Mouse (Mus musculus): ENCODE data around the gene Camta1. TPM values are rescaled to one million over a fixed set of nuclear protein-coding genes. Genes with fewer than 3 reads are reported as not detected.

Camta1 gene
- polyA plus RNA-seq, 1 experiment from 2014 or later, result 123 TPM

DNA sequence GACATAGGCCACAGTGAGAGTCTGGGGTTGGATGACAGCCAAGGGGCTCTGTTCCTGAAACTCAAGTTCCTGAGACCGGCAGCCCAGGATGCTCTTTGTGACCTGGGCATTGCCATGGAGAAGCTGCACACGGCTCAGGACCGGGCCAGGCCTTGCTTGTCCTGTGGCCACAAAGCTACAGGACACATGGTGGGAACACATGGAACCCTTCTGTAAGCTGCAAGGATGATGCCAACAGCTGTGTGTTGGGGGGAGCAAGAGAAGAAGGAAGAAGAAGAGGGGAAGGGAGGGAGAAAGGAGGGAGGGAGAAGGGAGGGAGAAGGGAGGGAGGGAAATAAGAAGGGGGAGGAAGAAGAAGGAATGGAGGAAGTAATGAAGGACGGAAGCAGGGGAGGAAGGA lies 645.8 kb downstream of the Camta1 start:
- H3K27me3 ChIP-seq (replicated peaks; ENCODE audit: control insufficient read depth, insufficient read depth, low read length), result no peaks in the 10 kb centered on the region
- whole genome bisulfite sequencing, result 56% methylated on average over 4 of the region's 4 CpGs
- ATAC-seq (no peak), DNase-seq (ENCODE audit: low spot score) (no peak)
- no peak overlapping the region for H3K9ac ChIP-seq (ENCODE audit: low read length)
- H3K36me3 ChIP-seq (ENCODE audit: control insufficient read depth, insufficient read depth, low read length), result no peaks in the 10 kb centered on the region
- H3K4me3 ChIP-seq (ENCODE audit: low read depth, low read length), result no peak overlapping the region
- H3K4me2 ChIP-seq (ENCODE audit: low read length), result no peak overlapping the region
- H3K27ac ChIP-seq (ENCODE audit: low read depth, low read length), result no peak overlapping the region
- H3K9me3 ChIP-seq (replicated peaks; ENCODE audit: control insufficient read depth, low read length), result no peaks in the 10 kb centered on the region
- peaks cover 8% of the 10 kb centered on the region for H3K4me1 ChIP-seq (ENCODE audit: control insufficient read depth, insufficient read depth, low read length)

DNA sequence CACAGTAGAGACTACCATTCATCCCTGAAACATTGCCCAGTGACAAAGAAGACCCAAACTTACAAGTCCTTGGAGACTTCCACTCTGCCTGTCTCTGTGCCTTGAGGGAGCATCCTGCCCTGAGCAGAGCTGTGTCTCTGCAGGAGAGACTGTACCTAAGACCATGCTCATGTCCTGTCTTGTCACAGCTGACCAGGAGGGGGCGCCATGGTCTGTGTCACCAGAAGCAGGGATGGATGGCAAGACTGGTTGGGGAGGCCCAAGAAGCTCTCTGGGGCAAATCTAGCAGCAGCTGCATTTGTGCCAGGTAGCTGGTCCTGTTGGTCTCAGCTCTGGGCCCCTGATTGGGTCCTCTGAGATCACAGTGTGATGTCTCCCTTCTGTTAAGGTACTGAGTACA lies 646.5 kb downstream of the Camta1 start:
- H3K4me3 ChIP-seq (ENCODE audit: low read depth, low read length), result no peak overlapping the region

DNA sequence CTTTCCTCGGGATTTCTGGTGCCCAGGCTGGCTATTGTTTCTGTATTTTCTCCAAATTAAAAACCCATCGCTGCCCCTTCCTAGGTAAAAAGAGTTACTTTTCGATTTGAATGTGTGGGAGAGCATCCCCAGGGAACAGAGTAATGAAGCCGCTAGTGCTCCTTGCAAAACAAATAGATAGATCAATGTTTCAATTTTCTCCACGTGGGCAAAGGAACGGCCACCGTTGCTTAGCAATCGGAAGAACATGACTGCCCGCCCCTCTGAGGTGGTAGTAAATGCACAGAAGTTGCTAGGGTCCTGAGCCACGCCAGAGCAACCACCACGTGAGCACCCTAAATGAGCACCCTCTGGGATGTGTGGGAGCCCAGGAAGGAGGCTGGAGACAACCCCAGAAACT lies 648.2 kb downstream of the Camta1 start:
- no peak overlapping the region for H3K4me2 ChIP-seq (ENCODE audit: low read length)
- H3K27ac ChIP-seq (ENCODE audit: low read depth, low read length), result no peak overlapping the region
- H3K27me3 ChIP-seq (replicated peaks; ENCODE audit: control insufficient read depth, insufficient read depth, low read length), result no peaks in the 10 kb centered on the region
- H3K4me1 ChIP-seq (ENCODE audit: control insufficient read depth, insufficient read depth, low read length), result peaks cover 8% of the 10 kb centered on the region
- no peak for ATAC-seq
- no peaks in the 10 kb centered on the region for H3K36me3 ChIP-seq (ENCODE audit: control insufficient read depth, insufficient read depth, low read length)
- no peak overlapping the region for H3K4me3 ChIP-seq (ENCODE audit: low read depth, low read length)
- H3K9ac ChIP-seq (ENCODE audit: low read length), result no peak overlapping the region
- 64% methylated on average over 11 of the region's 11 CpGs for WGBS
- no peaks in the 10 kb centered on the region for H3K9me3 ChIP-seq (replicated peaks; ENCODE audit: control insufficient read depth, low read length)
- DNase-seq (ENCODE audit: low spot score), result no peak

More for the DNA sequence above, 646.5 kb downstream of the Camta1 start:
- no peak for DNase-seq (ENCODE audit: low spot score)
- Histone ChIP-seq H3K27ac (ENCODE audit: low read depth, low read length) (no peak overlapping the region), H3K9ac (ENCODE audit: low read length) (no peak overlapping the region), H3K4me2 (ENCODE audit: low read length) (no peak overlapping the region), H3K4me1 (ENCODE audit: control insufficient read depth, insufficient read depth, low read length) (peaks cover 8% of the 10 kb centered on the region), H3K36me3 (ENCODE audit: control insufficient read depth, insufficient read depth, low read length) (no peaks in the 10 kb centered on the region), H3K9me3 (replicated peaks; ENCODE audit: control insufficient read depth, low read length) (no peaks in the 10 kb centered on the region), H3K27me3 (replicated peaks; ENCODE audit: control insufficient read depth, insufficient read depth, low read length) (no peaks in the 10 kb centered on the region)
- 55% methylated on average over 1 of the region's 1 CpGs for WGBS
- ATAC-seq, result no peak

- 91% methylated on average over 6 of the region's 6 CpGs for WGBS
- H3K4me3 ChIP-seq (ENCODE audit: low read depth, low read length), result no peak overlapping the region
- DNase-seq (ENCODE audit: low spot score) (no peak), ATAC-seq (no peak)
- H3K4me1 ChIP-seq (ENCODE audit: control insufficient read depth, insufficient read depth, low read length), result peaks cover 8% of the 10 kb centered on the region
- H3K27ac ChIP-seq (ENCODE audit: low read depth, low read length), result no peak overlapping the region
- H3K9ac ChIP-seq (ENCODE audit: low read length), result no peak overlapping the region
- no peaks in the 10 kb centered on the region for H3K36me3 ChIP-seq (ENCODE audit: control insufficient read depth, insufficient read depth, low read length)
- no peaks in the 10 kb centered on the region for H3K27me3 ChIP-seq (replicated peaks; ENCODE audit: control insufficient read depth, insufficient read depth, low read length)
- H3K4me2 ChIP-seq (ENCODE audit: low read length), result no peak overlapping the region
- H3K9me3 ChIP-seq (replicated peaks; ENCODE audit: control insufficient read depth, low read length), result no peaks in the 10 kb centered on the region
These were observed 649.7 kb downstream of the Camta1 start for GRCm38 (mm10) chr4:151211992-151212391.

GRCm38 (mm10) chr4:151207566-151207965 lies 654.1 kb downstream of the Camta1 start:
- DNase-seq (ENCODE audit: low spot score) (no peak), ATAC-seq (no peak)
- no peaks in the 10 kb centered on the region for H3K27me3 ChIP-seq (replicated peaks; ENCODE audit: control insufficient read depth, insufficient read depth, low read length)
- WGBS, result 83% methylated on average over 7 of the region's 7 CpGs
- peaks cover 5% of the 10 kb centered on the region; the same call in 1 of the 2 replicates for H3K4me1 ChIP-seq (ENCODE audit: control insufficient read depth, insufficient read depth, low read length)
- H3K36me3 ChIP-seq (ENCODE audit: control insufficient read depth, insufficient read depth, low read length), result no peaks in the 10 kb centered on the region
- no peak overlapping the region for H3K9ac ChIP-seq (ENCODE audit: low read length)
- no peaks in the 10 kb centered on the region for H3K9me3 ChIP-seq (replicated peaks; ENCODE audit: control insufficient read depth, low read length)
- H3K4me2 ChIP-seq (ENCODE audit: low read length), result no peak overlapping the region
- H3K27ac ChIP-seq (ENCODE audit: low read depth, low read length), result no peak overlapping the region
- no peak overlapping the region for H3K4me3 ChIP-seq (ENCODE audit: low read depth, low read length)

- 0 out of 2 replicates have a peak, but pooled peaks have one; percentile 20 for ATAC-seq
- no peak overlapping the region for H3K4me3 ChIP-seq (ENCODE audit: low read depth, low read length)
- peaks cover 5% of the 10 kb centered on the region; the same call in 1 of the 2 replicates for H3K4me1 ChIP-seq (ENCODE audit: control insufficient read depth, insufficient read depth, low read length)
- WGBS, result 8% methylated on average over 6 of the region's 6 CpGs
- no peak overlapping the region for H3K4me2 ChIP-seq (ENCODE audit: low read length)
- H3K9me3 ChIP-seq (replicated peaks; ENCODE audit: control insufficient read depth, low read length), result no peaks in the 10 kb centered on the region
- no peaks in the 10 kb centered on the region for H3K36me3 ChIP-seq (ENCODE audit: control insufficient read depth, insufficient read depth, low read length)
- no peak overlapping the region for H3K9ac ChIP-seq (ENCODE audit: low read length)
- DNase-seq (ENCODE audit: low spot score), result peak; percentile 48
- H3K27me3 ChIP-seq (replicated peaks; ENCODE audit: control insufficient read depth, insufficient read depth, low read length), result no peaks in the 10 kb centered on the region
- no peak overlapping the region for H3K27ac ChIP-seq (ENCODE audit: low read depth, low read length)
These were observed 658.8 kb downstream of the Camta1 start for GRCm38 (mm10) chr4:151202891-151203290.

DNA sequence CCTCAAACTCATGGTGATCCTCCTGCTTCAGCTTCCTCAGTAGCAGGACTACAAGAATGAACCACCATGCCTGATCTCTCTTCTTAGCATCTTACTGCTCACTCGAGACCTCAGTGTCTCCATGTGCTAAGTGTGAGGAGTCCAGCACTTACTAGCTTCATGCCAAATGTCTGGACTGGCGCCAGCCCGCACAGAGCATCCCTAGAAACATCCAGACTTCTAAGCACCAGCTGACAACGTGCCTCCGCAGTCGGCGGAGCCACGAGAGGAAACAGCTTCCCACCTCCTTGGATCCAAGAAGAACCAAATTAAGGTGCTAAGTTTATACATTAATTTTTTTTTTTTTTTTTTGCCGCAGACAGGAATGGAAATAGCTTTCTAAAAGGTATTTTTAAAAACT lies 661.4 kb downstream of the Camta1 start:
- no peak overlapping the region for H3K4me2 ChIP-seq (ENCODE audit: low read length)
- no peak overlapping the region for H3K9ac ChIP-seq (ENCODE audit: low read length)
- H3K4me1 ChIP-seq (ENCODE audit: control insufficient read depth, insufficient read depth, low read length), result peaks cover 5% of the 10 kb centered on the region; the same call in 1 of the 2 replicates
- no peaks in the 10 kb centered on the region for H3K9me3 ChIP-seq (replicated peaks; ENCODE audit: control insufficient read depth, low read length)
- H3K36me3 ChIP-seq (ENCODE audit: control insufficient read depth, insufficient read depth, low read length), result no peaks in the 10 kb centered on the region
- ATAC-seq (no peak), DNase-seq (ENCODE audit: low spot score) (peak; percentile 23)
- 75% methylated on average over 9 of the region's 9 CpGs for WGBS
- H3K27me3 ChIP-seq (replicated peaks; ENCODE audit: control insufficient read depth, insufficient read depth, low read length), result 0 out of 2 replicates have a peak, but pooled peaks cover 3% of the 10 kb centered on the region
- no peak overlapping the region for H3K4me3 ChIP-seq (ENCODE audit: low read depth, low read length)
- H3K27ac ChIP-seq (ENCODE audit: low read depth, low read length), result no peak overlapping the region

- H3K4me2 ChIP-seq (ENCODE audit: low read length), result no peak overlapping the region
- no peak for ATAC-seq
These were observed 666.5 kb downstream of the Camta1 start for GRCm38 (mm10) chr4:151195126-151195525.

GRCm38 (mm10) chr4:151194715-151195097 lies 667.0 kb downstream of the Camta1 start:
- Histone ChIP-seq H3K9me3 (replicated peaks; ENCODE audit: control insufficient read depth, low read length) (no peaks in the 10 kb centered on the region), H3K4me1 (ENCODE audit: control insufficient read depth, insufficient read depth, low read length) (peaks cover 10% of the 10 kb centered on the region), H3K27ac (ENCODE audit: low read depth, low read length) (peak overlapping the region; percentile 33; the same call in 1 of the 2 replicates), H3K36me3 (ENCODE audit: control insufficient read depth, insufficient read depth, low read length) (no peaks in the 10 kb centered on the region), H3K9ac (ENCODE audit: low read length) (no peak overlapping the region), H3K4me2 (ENCODE audit: low read length) (0 out of 2 replicates have a peak overlapping the region, but pooled peaks have one; percentile 16), H3K27me3 (replicated peaks; ENCODE audit: control insufficient read depth, insufficient read depth, low read length) (0 out of 2 replicates have a peak, but pooled peaks cover 3% of the 10 kb centered on the region), H3K4me3 (ENCODE audit: low read depth, low read length) (no peak overlapping the region)
- ATAC-seq (peak; percentile 62), DNase-seq (ENCODE audit: low spot score) (no peak)
- 44% methylated on average over 4 of the region's 4 CpGs for WGBS

More at GRCm38 (mm10) chr4:151195126-151195525, 666.5 kb downstream of the Camta1 start:
- DNase-seq (ENCODE audit: low spot score), result no peak
- Histone ChIP-seq H3K4me3 (ENCODE audit: low read depth, low read length) (no peak overlapping the region), H3K9me3 (replicated peaks; ENCODE audit: control insufficient read depth, low read length) (no peaks in the 10 kb centered on the region), H3K27me3 (replicated peaks; ENCODE audit: control insufficient read depth, insufficient read depth, low read length) (0 out of 2 replicates have a peak, but pooled peaks cover 3% of the 10 kb centered on the region), H3K36me3 (ENCODE audit: control insufficient read depth, insufficient read depth, low read length) (no peaks in the 10 kb centered on the region), H3K4me1 (ENCODE audit: control insufficient read depth, insufficient read depth, low read length) (peaks cover 10% of the 10 kb centered on the region), H3K27ac (ENCODE audit: low read depth, low read length) (peak overlapping the region; percentile 33; the same call in 1 of the 2 replicates), H3K9ac (ENCODE audit: low read length) (no peak overlapping the region)
- WGBS, result 43% methylated on average over 10 of the region's 10 CpGs
